Mouse (Mus musculus): ENCODE data around the gene Prdm12. TPM values are rescaled to one million over a fixed set of nuclear protein-coding genes. Genes with fewer than 3 reads are reported as not detected.

The Prdm12 gene
- total RNA-seq, 2 experiments from 2014 or later = not detected

DNA sequence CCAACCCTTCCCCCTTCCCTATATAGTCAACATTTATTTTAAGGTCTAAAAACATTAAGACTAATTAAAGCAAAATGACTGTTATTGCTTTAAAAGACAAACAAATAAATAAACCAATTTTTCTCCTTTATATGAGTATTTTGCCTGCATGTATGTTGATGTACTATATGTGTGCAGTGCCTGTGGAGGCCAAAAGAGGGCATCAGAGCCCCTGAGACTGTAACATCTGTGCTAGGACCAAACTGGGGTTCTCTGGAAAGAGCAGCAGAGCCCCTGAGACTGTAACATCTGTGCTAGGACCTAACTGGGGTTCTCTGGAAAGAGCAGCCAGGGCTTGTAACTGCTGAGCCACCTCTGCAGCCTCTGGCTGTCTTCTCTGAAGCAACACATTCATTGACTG is 58.4 kb downstream of the Prdm12 start:
- ATAC-seq (replicated peaks; ENCODE audit: low FRiP score, poor library complexity, severe bottlenecking) = no peak

DNA sequence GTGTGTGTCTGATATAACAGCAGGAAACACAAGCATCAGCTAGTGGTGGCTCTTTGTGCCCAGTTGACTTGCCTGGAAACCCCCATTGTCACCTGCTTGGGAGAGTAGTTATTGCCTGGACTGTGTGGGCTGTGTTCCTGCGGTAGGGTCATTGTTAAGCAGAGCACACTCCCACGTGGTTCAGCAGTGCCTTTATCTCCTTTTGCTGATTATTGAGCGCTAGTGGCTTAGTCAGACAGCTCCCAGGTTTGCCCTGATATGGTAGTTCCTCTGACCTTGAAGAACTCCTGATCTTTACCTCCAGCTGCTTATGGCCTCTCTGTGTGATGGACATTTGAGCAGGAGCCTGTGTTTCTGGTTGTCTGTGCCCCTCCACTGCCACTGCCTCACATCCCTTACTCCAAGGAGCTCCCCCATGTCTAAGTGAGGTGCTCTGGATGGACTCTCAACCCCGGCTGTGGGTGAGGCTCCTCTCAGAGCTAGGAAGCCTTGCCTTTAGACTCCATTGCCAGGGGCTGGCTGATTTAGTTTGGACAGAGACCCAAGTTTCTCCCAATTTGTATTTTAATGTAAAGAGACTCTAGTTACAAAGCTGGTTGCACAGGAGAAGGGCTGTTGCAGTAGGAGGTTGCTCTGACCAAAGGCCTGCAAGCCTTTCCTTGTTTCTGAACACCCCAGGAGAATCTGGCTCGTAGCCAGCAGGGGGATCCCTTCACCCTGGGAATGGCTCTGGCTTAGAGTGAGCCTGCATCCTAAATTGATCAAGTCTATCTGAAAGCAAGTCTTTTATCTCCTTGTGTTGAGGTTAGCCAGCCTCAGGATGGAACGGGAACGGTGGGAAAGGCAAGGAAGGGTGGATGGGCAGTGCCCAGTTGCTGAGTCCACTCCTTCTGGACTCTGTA is 61.0 kb downstream of the Prdm12 start:
- ATAC-seq (replicated peaks; ENCODE audit: low FRiP score, poor library complexity, severe bottlenecking) = no peak

DNA sequence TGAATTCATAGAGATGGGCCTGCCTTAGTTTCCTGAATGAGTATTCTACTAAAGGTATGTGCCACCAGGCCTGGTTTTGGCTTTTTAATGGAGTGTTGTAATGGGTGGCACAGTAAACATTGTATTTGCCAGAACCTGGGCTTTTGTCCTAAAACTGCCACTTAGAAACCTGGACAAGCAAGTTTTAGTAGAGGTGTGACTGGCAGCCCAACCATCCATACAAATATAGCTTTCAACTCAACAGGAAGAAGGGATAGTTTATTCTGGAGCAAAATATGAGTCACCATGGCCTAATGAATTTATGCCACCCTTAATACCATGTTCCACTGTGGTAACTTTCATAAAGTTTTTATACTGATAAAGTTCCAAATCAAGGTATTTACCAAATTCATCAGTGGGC is 63.4 kb downstream of the Prdm12 start:
- ATAC-seq (replicated peaks; ENCODE audit: low FRiP score, poor library complexity, severe bottlenecking) = no peak

Other genes with a start within 250 kb of the Prdm12 start
- gene Ass1, start 169.8 kb upstream of the Prdm12 start, total RNA-seq (2015; ENCODE audit: low replicate concordance) = 18.4 and 33.2 TPM in 2 replicates
- gene Ass1, start 169.8 kb upstream of the Prdm12 start, total RNA-seq (2017; ENCODE audit: low replicate concordance) = 3.7 and 17.6 TPM in 2 replicates
- gene Fubp3, start 67.4 kb upstream of the Prdm12 start, total RNA-seq (2015; ENCODE audit: low replicate concordance) = 8.3 and 9.4 TPM in 2 replicates
- gene Fubp3, start 67.4 kb upstream of the Prdm12 start, total RNA-seq (2017; ENCODE audit: low replicate concordance) = 2.9 and 9.9 TPM in 2 replicates
- 9.6 and 9.8 TPM in 2 replicates for gene Exosc2, start 30.7 kb downstream of the Prdm12 start, total RNA-seq (2015; ENCODE audit: low replicate concordance)
- gene Exosc2, start 30.7 kb downstream of the Prdm12 start, total RNA-seq (2017; ENCODE audit: low replicate concordance) = 9.2 and 9.8 TPM in 2 replicates
- 13.8 and 14.0 TPM in 2 replicates for gene Abl1, start 48.3 kb downstream of the Prdm12 start, total RNA-seq (2015; ENCODE audit: low replicate concordance)
- 9.5 and 13.4 TPM in 2 replicates for gene Abl1, start 48.3 kb downstream of the Prdm12 start, total RNA-seq (2017; ENCODE audit: low replicate concordance)
- gene Qrfp, start 170.5 kb downstream of the Prdm12 start, total RNA-seq (2015; ENCODE audit: low replicate concordance) = not detected in 2 replicates
- gene Qrfp, start 170.5 kb downstream of the Prdm12 start, total RNA-seq (2017; ENCODE audit: low replicate concordance) = not detected in 2 replicates
- gene Fibcd1, start 206.0 kb downstream of the Prdm12 start, total RNA-seq (2015; ENCODE audit: low replicate concordance) = not detected in 2 replicates
- gene Fibcd1, start 206.0 kb downstream of the Prdm12 start, total RNA-seq (2017; ENCODE audit: low replicate concordance) = not detected in 2 replicates
- not detected in 2 replicates for gene Lamc3, start 247.3 kb downstream of the Prdm12 start, total RNA-seq (2015; ENCODE audit: low replicate concordance)
- gene Lamc3, start 247.3 kb downstream of the Prdm12 start, total RNA-seq (2017; ENCODE audit: low replicate concordance) = not detected in 2 replicates

Measured in erythroblast, adult 5-6 weeks (primary cell).